Mouse (Mus musculus): ENCODE results near the gene Prss44.

GRCm38 (mm10) chr9:110825832-110826231 lies 12.0 kb downstream of the Prss44 start:
- TF ChIP-seq CTCF (IDR thresholded peaks at IDR 0.05) (no peak), EP300 (IDR thresholded peaks at IDR 0.05) (no peak)

All from lung, postnatal 0 days (tissue).